ENCODE assay signal across 8 mouse cellular contexts in genomic region chr15:103102068-103102840, GRCm38 (mm10).
DNase-seq lines count a peak whose midpoint lies in the region; ATAC-seq and TF ChIP-seq lines count a peak whose summit lies in the region.

No protein-coding gene starts in this region.

- H3K9me3 ChIP-seq in forebrain, embryonic 11.5 days (ENCODE audit: control insufficient read depth, low read length) = no peaks in the 10 kb centered on the region
- no peaks in the 10 kb centered on the region for H3K9me3 ChIP-seq in hindbrain, postnatal 0 days (ENCODE audit: low read length)
- H3K9me3 ChIP-seq in liver, embryonic 14.5 days (ENCODE audit: control insufficient read depth, low read length) = no peaks in the 10 kb centered on the region

- WGBS in forebrain, embryonic 11.5 days = under 1% methylated on average over 46 of the region's 46 CpGs
- 1% methylated on average over 46 of the region's 46 CpGs for WGBS in hindbrain, postnatal 0 days
- WGBS in liver, embryonic 14.5 days (ENCODE audit: insufficient replicate concordance) = under 1% methylated on average over 45 of the region's 46 CpGs

- TF ChIP-seq EP300 in liver, embryonic 14.5 days (IDR thresholded peaks at IDR 0.05; ENCODE audit: low read depth) = no peak

- H3K36me3 ChIP-seq in forebrain, embryonic 11.5 days (ENCODE audit: control insufficient read depth, insufficient read depth, low read length) = no peaks in the 10 kb centered on the region
- no peaks in the 10 kb centered on the region for H3K36me3 ChIP-seq in hindbrain, postnatal 0 days (ENCODE audit: insufficient read depth, low read length)
- no peaks in the 10 kb centered on the region for H3K36me3 ChIP-seq in liver, embryonic 14.5 days (replicated peaks; ENCODE audit: control insufficient read depth, insufficient read depth, low read depth)

- no peak for TF ChIP-seq CTCF in hindbrain, postnatal 0 days (IDR thresholded peaks at IDR 0.05; ENCODE audit: low read depth)
- TF ChIP-seq CTCF in liver, embryonic 14.5 days (IDR thresholded peaks at IDR 0.05; ENCODE audit: low read depth) = no peak

- H3K9ac ChIP-seq in forebrain, embryonic 11.5 days (ENCODE audit: low read length) = peak overlapping the region; percentile 25; the same call in 1 of the 2 replicates
- peak overlapping the region; percentile 44 for H3K9ac ChIP-seq in hindbrain, postnatal 0 days (replicated peaks; ENCODE audit: low read length)
- no peak overlapping the region for H3K9ac ChIP-seq in liver, embryonic 14.5 days (replicated peaks)

- peak overlapping the region; percentile 58 for H3K4me2 ChIP-seq in forebrain, embryonic 11.5 days (ENCODE audit: low read depth, low read length, severe bottlenecking)
- peak overlapping the region; percentile 71 for H3K4me2 ChIP-seq in hindbrain, postnatal 0 days (ENCODE audit: low read depth, low read length)
- H3K4me2 ChIP-seq in liver, embryonic 14.5 days (ENCODE audit: low read depth) = peak overlapping the region; percentile 49

- H3K4me3 ChIP-seq in forebrain, embryonic 11.5 days (ENCODE audit: low read depth, low read length) = peak overlapping the region; percentile 38
- peak overlapping the region; percentile 47 for H3K4me3 ChIP-seq in hindbrain, postnatal 0 days (ENCODE audit: low read length)
- peak overlapping the region; percentile 6 to 30; a peak in 2 of 4 replicates for H3K4me3 ChIP-seq in liver, embryonic 14.5 days (ENCODE audit: insufficient read depth in 1 of 2, low read depth in 2 of 2, low read length in 2 of 2)

- H3K4me1 ChIP-seq in forebrain, embryonic 11.5 days (replicated peaks; ENCODE audit: control insufficient read depth, insufficient read depth, low read length) = peaks cover 2% of the 10 kb centered on the region; the same call in 1 of the 2 replicates
- no peaks in the 10 kb centered on the region; the same call in 1 of the 2 replicates for H3K4me1 ChIP-seq in hindbrain, postnatal 0 days (ENCODE audit: insufficient read depth, low read length)
- H3K4me1 ChIP-seq in liver, embryonic 14.5 days (replicated peaks; ENCODE audit: control insufficient read depth in 2 of 2, insufficient read depth in 2 of 2, low read length in 1 of 2) = no peaks in the 10 kb centered on the region

- H3K27me3 ChIP-seq in forebrain, embryonic 11.5 days (ENCODE audit: control insufficient read depth, insufficient read depth, low read length) = peaks cover 60% of the 10 kb centered on the region
- H3K27me3 ChIP-seq in hindbrain, postnatal 0 days (ENCODE audit: insufficient read depth, low read length) = peaks cover 20% of the 10 kb centered on the region; the same call in 1 of the 2 replicates
- peaks cover 63% of the 10 kb centered on the region for H3K27me3 ChIP-seq in liver, embryonic 14.5 days (ENCODE audit: control insufficient read depth, insufficient read depth, low read length)

- H3K27ac ChIP-seq in forebrain, embryonic 11.5 days (ENCODE audit: low read depth, low read length) = no peak overlapping the region
- peak overlapping the region; percentile 20; the same call in 1 of the 2 replicates for H3K27ac ChIP-seq in hindbrain, postnatal 0 days
- no peak overlapping the region for H3K27ac ChIP-seq in liver, embryonic 14.5 days

- peak; percentile 74; the same call in 1 of the 2 replicates for ATAC-seq in forebrain, embryonic 11.5 days (replicated peaks; ENCODE audit: low FRiP score)
- ATAC-seq in hindbrain, postnatal 0 days = peak; percentile 77
- no peak for ATAC-seq in liver, embryonic 14.5 days (ENCODE audit: insufficient read depth)

- peak; percentile 26 for DNase-seq in urinary bladder, postnatal 14 days (ENCODE audit: low spot score)
- no peak for DNase-seq in urinary bladder, postnatal 25 days (ENCODE audit: low spot score)
- DNase-seq in forebrain, embryonic 11.5 days (ENCODE audit: low spot score) = peak; percentile 69
- DNase-seq in hindbrain, postnatal 0 days (ENCODE audit: low spot score) = peak; percentile 72
- DNase-seq in liver, embryonic 14.5 days (ENCODE audit: low read depth in 3 of 3, low spot score in 3 of 3) = no peak
- peak; percentile 56 for DNase-seq in yolk sac, embryonic 10.5 days (ENCODE audit: low spot score)
- DNase-seq in thymus, postnatal 14 days = no peak
- DNase-seq in urinary bladder, adult 2 months (ENCODE audit: low spot score) = no peak

Comparison
In these comparisons a context has a peak if more than half of its experiments do, and no peak if none do; other contexts are left out.
1. DNase-seq: peak in urinary bladder, postnatal 14 days (single experiment), forebrain, embryonic 11.5 days (single experiment), hindbrain, postnatal 0 days (single experiment) and yolk sac, embryonic 10.5 days (single experiment); none in urinary bladder, postnatal 25 days (single experiment), liver, embryonic 14.5 days (0 of 3), thymus, postnatal 14 days (single experiment) and urinary bladder, adult 2 months (single experiment).
2. Peak in every context shown above with its lines, with median percentiles within 50 percentile points of each other: H3K4me2 ChIP-seq and H3K4me3 ChIP-seq.